Mouse (Mus musculus): ENCODE data around the gene H2-M10.2. TPM values are rescaled to one million over a fixed set of nuclear protein-coding genes. Genes with fewer than 3 reads are reported as not detected.
"Not testable (repeated sequence)": the region's sequence is repeated elsewhere in the genome, so short reads cannot be mapped to it uniquely, and the experiment has no call there.

The H2-M10.2 gene
- total and polyA plus RNA-seq, 2 experiments from 2014 or later, result not detected

DNA sequence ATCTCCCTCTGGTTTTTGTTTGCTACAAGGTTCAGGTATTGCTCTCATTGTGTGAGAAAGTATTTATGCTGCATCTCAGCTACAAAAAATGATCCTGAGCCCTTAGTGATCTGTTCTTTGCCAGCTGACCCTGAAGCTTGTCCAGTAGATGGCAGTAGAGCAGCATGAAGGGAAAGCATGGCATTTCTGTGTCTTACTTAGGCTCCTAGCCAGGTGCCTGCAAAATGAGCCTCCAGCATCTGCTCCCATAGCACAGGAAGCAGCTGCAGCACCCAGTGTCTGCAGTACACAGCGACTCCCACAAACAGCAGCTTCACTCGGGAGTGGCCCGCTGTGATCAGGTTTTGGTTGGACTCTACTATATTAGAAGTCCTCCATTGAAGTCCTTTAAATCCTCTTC, 22.6 kb upstream of the H2-M10.2 start:
- not testable (repeated sequence) for H3K9ac ChIP-seq (replicated peaks; ENCODE audit: low read length, poor library complexity, severe bottlenecking); H3K4me3 ChIP-seq (ENCODE audit: low read depth, low read length); H3K27ac ChIP-seq (ENCODE audit: low read depth, low read length); H3K4me2 ChIP-seq (ENCODE audit: low read depth, low read length, poor library complexity, severe bottlenecking); H3K36me3 ChIP-seq (ENCODE audit: insufficient read depth, low read length); H3K27me3 ChIP-seq (ENCODE audit: insufficient read depth, low read length); H3K4me1 ChIP-seq (ENCODE audit: insufficient read depth, low read length); H3K9me3 ChIP-seq (ENCODE audit: low read length)
- peak; percentile 88 for TF ChIP-seq CTCF (IDR thresholded peaks at IDR 0.05)
- ATAC-seq (ENCODE audit: low FRiP score), result peak; percentile 83
- 0% methylated on average over 3 of the region's 3 CpGs for WGBS
- DNase-seq (ENCODE audit: low spot score), result peak; percentile 91

DNA sequence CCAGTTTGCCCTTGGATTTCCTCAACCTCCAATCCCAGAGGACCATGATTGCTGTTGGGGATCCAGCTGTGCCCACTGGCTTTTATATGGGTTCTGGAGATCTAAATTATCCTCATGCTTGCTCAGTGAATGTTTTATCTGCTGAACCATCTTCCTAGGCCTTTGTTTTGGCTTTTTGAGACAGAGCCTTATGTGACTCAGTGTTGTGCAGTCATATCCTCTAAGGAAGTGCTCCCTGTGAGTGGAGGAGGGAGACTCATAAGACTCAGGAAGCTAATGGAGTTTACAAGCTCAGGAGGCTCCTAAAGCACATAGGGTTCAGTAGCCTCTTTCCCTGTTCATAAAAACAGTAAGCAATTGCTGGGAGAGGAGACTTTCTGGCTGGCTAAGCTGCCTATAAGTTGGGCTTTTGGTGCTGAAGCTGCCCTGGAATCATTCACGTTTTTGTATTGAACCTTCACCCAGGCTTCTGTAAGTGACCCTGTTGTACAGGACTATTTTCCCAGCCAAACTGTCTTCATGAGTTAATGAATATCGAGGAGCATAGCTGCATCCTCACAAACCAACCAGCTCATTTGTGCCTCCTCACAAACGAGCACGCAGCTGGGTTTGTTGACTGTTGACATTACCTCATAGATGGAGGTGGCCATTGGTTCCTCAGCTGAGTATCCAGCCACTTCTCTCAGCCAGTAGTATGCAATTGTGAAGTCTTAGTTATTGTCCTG, 4.6 kb downstream of the H2-M10.2 start:
- Histone ChIP-seq H3K9me3 (ENCODE audit: low read length) (no peaks in the 10 kb centered on the region), H3K27me3 (ENCODE audit: insufficient read depth, low read length) (no peaks in the 10 kb centered on the region), H3K4me2 (ENCODE audit: low read depth, low read length, poor library complexity, severe bottlenecking) (no peak overlapping the region), H3K9ac (replicated peaks; ENCODE audit: low read length, poor library complexity, severe bottlenecking) (no peak overlapping the region), H3K27ac (ENCODE audit: low read depth, low read length) (no peak overlapping the region), H3K4me3 (ENCODE audit: low read depth, low read length) (no peak overlapping the region), H3K36me3 (ENCODE audit: insufficient read depth, low read length) (0 out of 2 replicates have a peak, but pooled peaks cover 7% of the 10 kb centered on the region), H3K4me1 (ENCODE audit: insufficient read depth, low read length) (no peaks in the 10 kb centered on the region)
- ATAC-seq (ENCODE audit: low FRiP score) (no peak), DNase-seq (ENCODE audit: low spot score) (no peak)
- TF ChIP-seq CTCF (IDR thresholded peaks at IDR 0.05), result no peak
- WGBS, result 95% methylated on average over 4 of the region's 4 CpGs

DNA sequence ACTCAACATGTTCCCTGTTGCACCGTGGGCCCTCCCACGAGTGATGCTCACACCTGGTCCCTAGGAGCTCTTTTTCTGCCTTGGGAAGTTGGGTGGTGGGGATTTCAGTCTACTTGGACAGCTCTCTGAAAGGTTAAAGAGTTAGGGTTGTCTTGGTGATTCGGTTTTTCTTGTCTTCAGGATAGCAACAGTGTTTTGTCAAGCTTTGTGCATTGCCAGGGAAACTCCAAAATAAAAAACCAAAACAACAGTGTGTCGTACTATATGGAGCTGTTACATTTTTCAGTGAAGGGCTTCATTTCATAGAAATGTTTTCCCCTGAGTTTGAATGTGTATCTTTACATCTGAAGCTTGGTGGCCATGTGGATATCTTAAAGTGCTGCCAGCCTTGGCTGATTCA, 11.5 kb downstream of the H2-M10.2 start:
- Histone ChIP-seq H3K4me1 (ENCODE audit: insufficient read depth, low read length) (peaks cover 17% of the 10 kb centered on the region), H3K9ac (replicated peaks; ENCODE audit: low read length, poor library complexity, severe bottlenecking) (no peak overlapping the region), H3K27me3 (ENCODE audit: insufficient read depth, low read length) (no peaks in the 10 kb centered on the region), H3K4me3 (ENCODE audit: low read depth, low read length) (no peak overlapping the region), H3K9me3 (ENCODE audit: low read length) (no peaks in the 10 kb centered on the region), H3K27ac (ENCODE audit: low read depth, low read length) (no peak overlapping the region), H3K4me2 (ENCODE audit: low read depth, low read length, poor library complexity, severe bottlenecking) (no peak overlapping the region), H3K36me3 (ENCODE audit: insufficient read depth, low read length) (no peaks in the 10 kb centered on the region; the same call in 1 of the 2 replicates)
- no peak for TF ChIP-seq CTCF (IDR thresholded peaks at IDR 0.05)
- ATAC-seq (ENCODE audit: low FRiP score), result no peak
- no peak for DNase-seq (ENCODE audit: low spot score)
- WGBS, result 92% methylated on average over 4 of the region's 4 CpGs

DNA sequence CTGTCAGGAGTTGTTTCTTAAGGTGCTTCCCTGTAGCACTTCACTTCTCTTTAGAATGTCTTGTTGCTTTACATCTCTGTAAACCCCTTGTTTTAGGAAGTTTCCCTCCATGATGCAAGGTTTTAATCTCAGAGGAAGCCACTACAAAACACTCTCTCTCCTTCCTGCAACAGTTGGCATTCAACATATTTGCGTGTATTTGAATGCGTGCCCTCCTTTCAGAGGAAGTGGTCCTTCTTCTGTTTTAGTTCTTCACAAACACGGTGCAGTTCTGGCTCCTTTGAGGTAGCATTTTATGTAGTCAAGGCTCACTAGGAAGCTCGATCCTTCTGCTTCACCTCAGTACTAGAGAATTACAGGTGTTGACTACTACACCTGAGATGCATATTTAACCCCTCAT, 12.5 kb downstream of the H2-M10.2 start:
- H3K4me2 ChIP-seq (ENCODE audit: low read depth, low read length, poor library complexity, severe bottlenecking), result no peak overlapping the region
- no peak overlapping the region for H3K9ac ChIP-seq (replicated peaks; ENCODE audit: low read length, poor library complexity, severe bottlenecking)
- TF ChIP-seq CTCF (IDR thresholded peaks at IDR 0.05), result no peak
- 91% methylated on average over 4 of the region's 4 CpGs for WGBS
- H3K4me3 ChIP-seq (ENCODE audit: low read depth, low read length), result no peak overlapping the region
- H3K4me1 ChIP-seq (ENCODE audit: insufficient read depth, low read length), result peaks cover 17% of the 10 kb centered on the region
- ATAC-seq (ENCODE audit: low FRiP score) (no peak), DNase-seq (ENCODE audit: low spot score) (no peak)
- no peak overlapping the region for H3K27ac ChIP-seq (ENCODE audit: low read depth, low read length)
- no peaks in the 10 kb centered on the region; the same call in 1 of the 2 replicates for H3K36me3 ChIP-seq (ENCODE audit: insufficient read depth, low read length)
- H3K9me3 ChIP-seq (ENCODE audit: low read length), result no peaks in the 10 kb centered on the region
- H3K27me3 ChIP-seq (ENCODE audit: insufficient read depth, low read length), result no peaks in the 10 kb centered on the region

DNA sequence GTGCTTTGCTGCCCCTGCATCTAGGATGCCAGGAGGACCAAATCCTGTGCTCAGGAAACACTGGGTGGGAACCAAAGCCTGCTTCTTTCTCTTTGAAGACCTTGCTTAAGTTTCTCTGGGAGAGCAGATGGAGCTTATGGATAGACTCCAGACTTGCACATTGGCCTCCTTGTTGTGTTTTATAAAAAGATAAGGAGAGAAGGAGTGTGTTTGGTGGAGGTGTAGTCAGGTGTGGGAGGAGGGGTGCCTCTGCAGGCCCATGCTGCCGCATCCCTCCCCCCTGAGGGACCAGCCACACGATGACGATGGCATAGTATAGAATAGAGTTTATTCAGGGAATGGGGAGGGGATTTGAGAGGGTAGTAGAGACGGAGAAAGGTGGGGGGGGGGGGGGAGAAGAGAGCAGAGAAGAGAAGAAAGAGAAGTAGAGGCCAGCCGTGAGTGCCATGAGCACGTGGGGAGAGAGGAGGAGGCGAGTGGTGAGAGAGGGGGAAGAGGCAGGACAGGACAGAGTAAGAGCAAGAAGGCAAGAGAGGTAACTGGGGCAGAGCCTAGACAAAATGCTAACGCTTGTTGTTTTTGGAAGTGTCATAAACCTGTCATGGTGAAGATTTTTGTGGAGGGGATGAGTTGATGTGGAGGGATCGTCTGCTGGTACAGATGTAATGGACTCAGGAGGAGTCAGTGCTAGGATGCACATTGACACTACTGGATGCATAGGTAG, 13.5 kb downstream of the H2-M10.2 start:
- Histone ChIP-seq H3K36me3 (ENCODE audit: insufficient read depth, low read length) (peaks cover 3% of the 10 kb centered on the region; the same call in 1 of the 2 replicates), H3K4me1 (ENCODE audit: insufficient read depth, low read length) (peaks cover 17% of the 10 kb centered on the region), H3K9me3 (ENCODE audit: low read length) (no peaks in the 10 kb centered on the region), H3K27ac (ENCODE audit: low read depth, low read length) (no peak overlapping the region), H3K27me3 (ENCODE audit: insufficient read depth, low read length) (no peaks in the 10 kb centered on the region), H3K4me3 (ENCODE audit: low read depth, low read length) (peak overlapping the region; percentile 94), H3K9ac (replicated peaks; ENCODE audit: low read length, poor library complexity, severe bottlenecking) (no peak overlapping the region; the same call in 1 of the 2 replicates), H3K4me2 (ENCODE audit: low read depth, low read length, poor library complexity, severe bottlenecking) (peak overlapping the region; percentile 88)
- DNase-seq (ENCODE audit: low spot score), result no peak
- ATAC-seq (ENCODE audit: low FRiP score), result no peak
- TF ChIP-seq CTCF (IDR thresholded peaks at IDR 0.05), result no peak
- WGBS, result 83% methylated on average over 9 of the region's 9 CpGs
